Mouse (Mus musculus) G1E (cell line): ENCODE results near the gene Xrra1. TPM values are rescaled to one million over a fixed set of nuclear protein-coding genes. Genes with fewer than 3 reads are reported as not detected.

Experiments used
- ATAC-seq: 2 replicates; pipeline ENCODE4 v1.8.0; 2016; ENCODE audit warnings: mild to moderate bottlenecking; ENCODE audit not compliant: insufficient number of reproducible peaks, poor library complexity, low FRiP score, severe bottlenecking; ENCODE audit errors: extremely low read depth
- DNase-seq: peaks from one replicate; pipeline ENCODE4 v3.0.0; 2012; ENCODE audit warnings: low spot score
- H3K27me3 ChIP-seq: 2 replicates; pipeline ENCODE4 v1.6.1; 2012; ENCODE audit warnings: mild to moderate bottlenecking, low read length, inconsistent platforms; ENCODE audit not compliant: insufficient read depth
- H3K36me3 ChIP-seq: replicated peaks from 2 replicates; pipeline ENCODE3; 2012; ENCODE audit warnings: mild to moderate bottlenecking, inconsistent platforms
- H3K4me1 ChIP-seq: 2 replicates; pipeline ENCODE4 v1.6.1; 2012; ENCODE audit warnings: low read depth, low read length, inconsistent platforms, mixed read lengths; ENCODE audit not compliant: insufficient read depth
- H3K4me3 ChIP-seq: 2 replicates; pipeline ENCODE4 v1.5.1; 2012; ENCODE audit warnings: low read depth, mild to moderate bottlenecking, inconsistent platforms, low read length, moderate library complexity, mixed read lengths
- H3K9me3 ChIP-seq: replicated peaks from 2 replicates; pipeline ENCODE4 v1.6.1; 2012; ENCODE audit warnings: inconsistent platforms
- CTCF ChIP-seq: IDR thresholded peaks from 2 replicates; pipeline ENCODE4 v1.5.1; 2012; ENCODE audit warnings: low read depth, low read length, inconsistent platforms, mixed read lengths
- GATA1 ChIP-seq: IDR thresholded peaks from 2 replicates; pipeline ENCODE4 v1.6.1; 2012; ENCODE audit warnings: borderline replicate concordance, low read length, inconsistent platforms, mixed read lengths
- GATA2 ChIP-seq: IDR thresholded peaks from 2 replicates; pipeline ENCODE4 v1.6.1; 2012; ENCODE audit warnings: low read depth, low read length, inconsistent platforms, borderline replicate concordance
- POLR2AphosphoS5 ChIP-seq: IDR thresholded peaks from 2 replicates; pipeline ENCODE4 v1.6.1; 2012; ENCODE audit warnings: low read depth, low read length, inconsistent platforms; ENCODE audit not compliant: insufficient replicate concordance
- TAL1 ChIP-seq: conservative IDR thresholded peaks from 2 replicates; pipeline ENCODE4 v1.6.1; 2012; ENCODE audit warnings: low read depth, low read length, inconsistent platforms, mixed read lengths
- polyA plus RNA-seq: library from polyadenylated mRNA; stranded (reverse); fragments of >175 nt; gene quantifications from 2 replicates; pipeline ENCODE4 v1.2.3, GENCODE M21; 2012
- total RNA-seq, 2 experiments: library from RNA; stranded (forward) in 1 of 2; stranded (reverse) in 1 of 2; fragments of 200-1000 nt in 1 of 2; fragments of >200 nt in 1 of 2; fragmentation: Nextera tagmentation in 1 of 2; gene quantifications; 2 replicates each; pipeline ENCODE4 v1.2.3; 2014 to 2017

The Xrra1 gene
- total and polyA plus RNA-seq, 3 experiments = 0.18 to 0.33 TPM; not detected in 1

DNA sequence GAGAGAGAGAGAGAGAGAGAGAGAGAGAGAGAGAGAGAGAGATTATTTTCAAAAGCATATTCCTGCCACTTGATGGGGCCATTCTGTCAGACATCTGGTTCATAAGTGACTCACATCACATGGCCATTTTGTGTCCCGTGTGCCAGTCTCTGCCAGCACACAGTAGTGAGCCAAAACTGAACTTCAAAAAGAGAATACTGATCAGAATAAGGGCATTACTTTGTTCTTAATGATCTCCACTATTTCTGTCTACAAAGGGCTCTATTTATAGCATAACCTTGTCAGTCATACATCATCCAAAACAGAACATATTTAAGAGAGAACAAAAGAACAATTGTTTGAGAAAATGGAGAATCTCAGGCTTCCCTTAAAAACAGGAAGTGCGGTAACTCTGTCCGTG, 32.6 kb downstream of the Xrra1 start:
- H3K27me3 ChIP-seq = peaks cover 24% of the 10 kb centered on the region
- DNase-seq (no peak), ATAC-seq (no peak)
- no peaks in the 10 kb centered on the region for H3K36me3 ChIP-seq
- no peaks in the 10 kb centered on the region for H3K9me3 ChIP-seq
- peaks cover 39% of the 10 kb centered on the region for H3K4me1 ChIP-seq
- no peak for TF ChIP-seq GATA2
- TF ChIP-seq CTCF = no peak
- no peak for TF ChIP-seq POLR2AphosphoS5
- no peak for TF ChIP-seq GATA1
- TF ChIP-seq TAL1 = no peak
- H3K4me3 ChIP-seq = no peak overlapping the region

DNA sequence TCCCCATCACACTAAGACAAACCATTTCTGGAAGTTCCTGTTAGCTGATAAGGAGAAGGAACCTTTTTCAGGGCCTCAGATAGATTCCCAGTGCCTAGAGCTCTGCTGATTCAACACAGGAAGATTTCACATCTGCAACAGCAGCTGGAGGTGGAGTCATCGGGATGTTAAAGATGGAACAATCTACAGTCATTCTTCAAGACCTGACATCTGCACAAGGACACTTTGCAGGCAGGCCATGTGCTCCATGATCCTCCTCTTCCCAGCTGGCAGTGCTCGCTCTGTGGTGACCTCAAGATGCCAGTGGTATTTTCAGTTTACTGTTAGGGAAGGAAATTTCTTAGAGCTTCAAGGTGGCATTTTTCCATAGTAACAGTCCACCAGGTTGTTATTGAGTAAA, 33.4 kb downstream of the Xrra1 start:
- ATAC-seq (no peak), DNase-seq (no peak)
- no peak for TF ChIP-seq GATA2
- no peak for TF ChIP-seq POLR2AphosphoS5
- TF ChIP-seq CTCF = no peak
- no peak for TF ChIP-seq TAL1
- no peak for TF ChIP-seq GATA1
- no peak overlapping the region for H3K4me3 ChIP-seq
- H3K27me3 ChIP-seq = peaks cover 33% of the 10 kb centered on the region
- H3K4me1 ChIP-seq = peaks cover 39% of the 10 kb centered on the region
- no peaks in the 10 kb centered on the region for H3K36me3 ChIP-seq
- H3K9me3 ChIP-seq = no peaks in the 10 kb centered on the region

DNA sequence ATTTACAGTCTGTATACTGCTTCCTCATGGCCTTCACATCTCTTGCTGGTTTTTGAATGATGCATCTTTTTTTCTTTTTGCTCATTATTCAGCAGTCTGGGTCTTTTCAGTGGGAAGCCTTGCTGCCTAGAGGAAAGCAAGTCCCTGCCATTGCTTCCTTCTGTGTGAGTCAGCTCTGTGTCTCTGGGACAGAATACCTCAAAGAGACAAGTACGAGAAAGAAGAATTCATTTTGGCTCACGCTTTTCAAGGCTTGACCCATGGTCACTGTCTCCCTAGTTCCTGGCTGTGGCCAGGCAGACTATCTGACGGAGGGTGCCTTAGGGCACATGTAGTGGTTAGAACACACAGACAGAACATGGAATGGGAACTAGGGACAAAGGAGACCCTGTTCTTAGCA, 35.1 kb downstream of the Xrra1 start:
- DNase-seq (no peak), ATAC-seq (no peak)
- TF ChIP-seq GATA1 = no peak
- no peak for TF ChIP-seq POLR2AphosphoS5
- no peak for TF ChIP-seq TAL1
- TF ChIP-seq CTCF = no peak
- TF ChIP-seq GATA2 = no peak
- Histone ChIP-seq H3K4me3 (no peak overlapping the region), H3K27me3 (peaks cover 39% of the 10 kb centered on the region), H3K9me3 (no peaks in the 10 kb centered on the region), H3K36me3 (no peaks in the 10 kb centered on the region), H3K4me1 (peaks cover 34% of the 10 kb centered on the region)

DNA sequence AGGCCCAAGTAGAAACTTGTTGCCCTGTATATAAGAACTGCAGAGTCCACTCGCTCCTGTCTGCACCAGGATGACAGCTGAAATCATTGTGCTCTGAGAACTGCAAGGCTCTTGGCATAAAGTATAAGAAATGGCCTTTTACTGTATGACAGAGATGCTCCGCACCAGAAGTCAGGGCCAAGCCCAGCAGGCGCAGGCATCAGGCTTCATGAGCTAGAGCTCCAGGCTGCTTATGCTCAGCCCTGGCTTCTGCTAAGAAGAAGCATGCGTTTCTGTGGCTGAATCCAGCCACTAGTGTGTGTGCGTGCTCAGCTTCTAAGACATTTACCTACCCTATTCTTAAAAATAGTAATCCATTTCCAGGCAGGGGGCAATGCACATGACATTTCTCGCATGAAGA, 35.6 kb downstream of the Xrra1 start:
- Histone ChIP-seq H3K36me3 (no peaks in the 10 kb centered on the region), H3K9me3 (no peaks in the 10 kb centered on the region), H3K4me1 (peaks cover 30% of the 10 kb centered on the region), H3K4me3 (no peak overlapping the region), H3K27me3 (peaks cover 38% of the 10 kb centered on the region)
- DNase-seq (no peak), ATAC-seq (no peak)
- TF ChIP-seq GATA1 = no peak

DNA sequence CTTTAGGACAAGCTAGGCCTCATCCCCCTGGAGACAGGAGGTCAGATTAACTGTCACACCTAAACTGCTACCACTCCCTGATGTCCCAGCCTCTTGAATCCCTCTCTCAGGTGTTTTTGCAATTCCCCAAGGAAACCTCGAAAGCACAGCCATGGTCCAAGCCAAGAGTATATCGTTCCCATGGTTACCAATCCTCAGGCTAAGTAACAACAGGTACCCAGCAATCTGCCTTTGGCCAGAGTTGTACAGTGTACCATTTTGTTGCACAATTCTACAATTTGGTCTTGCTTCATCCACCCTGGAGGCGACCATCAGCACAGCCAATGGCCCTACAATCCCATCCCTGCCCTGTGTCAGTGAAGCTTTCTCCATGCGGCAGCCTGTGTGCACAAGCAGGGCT, 38.0 kb downstream of the Xrra1 start:
- Histone ChIP-seq H3K9me3 (no peaks in the 10 kb centered on the region), H3K4me3 (no peak overlapping the region), H3K27me3 (peaks cover 45% of the 10 kb centered on the region), H3K4me1 (peaks cover 18% of the 10 kb centered on the region), H3K36me3 (no peaks in the 10 kb centered on the region)
- TF ChIP-seq TAL1 (no peak), GATA2 (no peak), POLR2AphosphoS5 (no peak), GATA1 (no peak), CTCF (no peak)
- ATAC-seq (no peak), DNase-seq (no peak)

DNA sequence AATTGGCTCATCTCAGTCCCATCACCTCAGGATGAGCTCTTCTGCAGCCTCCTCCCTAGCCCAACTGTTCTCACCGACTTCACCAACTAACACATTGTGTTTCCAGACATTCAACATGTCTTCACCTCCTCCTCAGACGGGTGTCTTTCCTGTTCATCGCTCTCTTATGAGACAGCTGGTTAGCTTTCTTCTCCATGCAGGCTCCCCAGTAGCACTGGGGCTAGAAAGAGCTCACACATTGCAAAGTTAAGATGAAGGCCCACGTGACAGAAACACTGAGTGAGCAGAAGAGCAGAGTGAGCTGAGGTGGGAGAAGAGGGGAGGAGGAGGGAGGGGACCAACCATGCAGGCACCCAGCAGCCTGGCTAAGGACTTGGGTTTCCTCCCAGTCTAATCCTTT, 43.3 kb downstream of the Xrra1 start:
- H3K9me3 ChIP-seq = no peaks in the 10 kb centered on the region
- DNase-seq (no peak), ATAC-seq (no peak)
- no peaks in the 10 kb centered on the region for H3K36me3 ChIP-seq
- H3K27me3 ChIP-seq = peaks cover 21% of the 10 kb centered on the region
- peaks cover 51% of the 10 kb centered on the region for H3K4me1 ChIP-seq
- no peak overlapping the region for H3K4me3 ChIP-seq
- TF ChIP-seq TAL1 (no peak), POLR2AphosphoS5 (no peak), GATA1 (no peak), GATA2 (no peak), CTCF (no peak)
